Comparison of ENCODE assay signal across 11 mouse cellular contexts in the genomic region with DNA sequence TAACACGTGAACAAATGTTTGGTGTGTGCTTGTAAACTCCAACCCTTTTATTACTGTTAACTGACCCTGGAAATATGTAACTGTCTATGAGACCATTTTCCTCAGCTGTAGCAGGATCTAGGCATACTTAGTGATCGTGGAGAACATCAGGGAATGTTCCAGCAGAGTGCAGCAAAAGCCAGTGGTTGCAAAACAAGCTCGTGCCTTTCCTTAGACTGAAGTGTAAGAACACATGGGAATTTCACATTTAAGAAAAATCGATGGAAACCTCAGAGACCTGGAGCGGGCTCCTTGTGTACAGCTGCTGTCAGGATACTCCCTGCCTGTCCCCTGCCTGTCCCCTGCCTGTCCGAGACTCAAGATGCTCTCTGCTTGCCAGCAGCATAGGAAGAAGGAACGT.
DNase-seq lines count a peak whose midpoint lies in the region; ATAC-seq and TF ChIP-seq lines count a peak whose summit lies in the region.
"Had no signal": no experiment of that assay in that cellular context is flagged by ENCODE, and none has a peak within 500 bp of the region (broad histone marks: within the 10 kb centered on the region; RNA-seq: fewer than 3 reads in every experiment).

No protein-coding gene starts in this region.

- peak; percentile 51 for DNase-seq in forebrain, embryonic 14.5 days (ENCODE audit: low spot score)
- no peak for DNase-seq in forebrain, embryonic 11.5 days (ENCODE audit: low spot score)
- peak; percentile 77 for DNase-seq in kidney, postnatal 0 days (ENCODE audit: low spot score)
- DNase-seq in right cerebral cortex, postnatal 14 days: peak; percentile 18
- no peak for DNase-seq in right cerebral cortex, adult 18-20 months
- DNase-seq in urinary bladder, postnatal 4 days (ENCODE audit: low spot score in 2 of 2): no peak
- no peak for DNase-seq in left cerebral cortex, adult 11 months (ENCODE audit: low spot score)
- DNase-seq: heart, postnatal 36 days had no signal

- H3K4me2 ChIP-seq in forebrain, embryonic 14.5 days (ENCODE audit: low read length): no peak overlapping the region
- H3K4me2 ChIP-seq in forebrain, embryonic 11.5 days (ENCODE audit: low read depth, low read length, severe bottlenecking): no peak overlapping the region
- H3K4me2 ChIP-seq in kidney, postnatal 0 days (ENCODE audit: low read length): no peak overlapping the region
- no peak overlapping the region for H3K4me2 ChIP-seq in kidney, embryonic 15.5 days
- H3K4me2 ChIP-seq: stomach, embryonic 15.5 days had no signal

- H3K27me3 ChIP-seq in forebrain, embryonic 14.5 days (replicated peaks; ENCODE audit: control insufficient read depth, insufficient read depth, low read length): no peaks in the 10 kb centered on the region
- H3K27me3 ChIP-seq in forebrain, embryonic 11.5 days (ENCODE audit: control insufficient read depth, insufficient read depth, low read length): no peaks in the 10 kb centered on the region
- no peaks in the 10 kb centered on the region for H3K27me3 ChIP-seq in kidney, postnatal 0 days (ENCODE audit: insufficient read depth, low read length)
- no peaks in the 10 kb centered on the region for H3K27me3 ChIP-seq in kidney, embryonic 15.5 days
- H3K27me3 ChIP-seq: stomach, embryonic 15.5 days had no signal

- 68% methylated on average over 7 of the region's 7 CpGs for WGBS in forebrain, embryonic 14.5 days
- WGBS in forebrain, embryonic 11.5 days: 71% methylated on average over 7 of the region's 7 CpGs
- WGBS in kidney, postnatal 0 days: 60% methylated on average over 7 of the region's 7 CpGs
- WGBS in kidney, embryonic 15.5 days: 61% methylated on average over 7 of the region's 7 CpGs

- H3K9ac ChIP-seq in forebrain, embryonic 14.5 days (ENCODE audit: low read length): no peak overlapping the region
- H3K9ac ChIP-seq in forebrain, embryonic 11.5 days (ENCODE audit: low read length): no peak overlapping the region
- no peak overlapping the region for H3K9ac ChIP-seq in kidney, postnatal 0 days (ENCODE audit: low read depth, low read length)
- H3K9ac ChIP-seq in kidney, embryonic 15.5 days: no peak overlapping the region
- H3K9ac ChIP-seq: stomach, embryonic 15.5 days had no signal

- no peak overlapping the region for H3K27ac ChIP-seq in forebrain, embryonic 14.5 days (ENCODE audit: low read depth, low read length)
- H3K27ac ChIP-seq in forebrain, embryonic 11.5 days (ENCODE audit: low read depth, low read length): no peak overlapping the region
- no peak overlapping the region for H3K27ac ChIP-seq in kidney, postnatal 0 days
- no peak overlapping the region for H3K27ac ChIP-seq in kidney, embryonic 15.5 days
- H3K27ac ChIP-seq: left cerebral cortex, adult 2 months; stomach, embryonic 15.5 days had no signal

- no peak for ATAC-seq in forebrain, embryonic 14.5 days
- no peak for ATAC-seq in forebrain, embryonic 11.5 days (replicated peaks; ENCODE audit: low FRiP score)
- no peak for ATAC-seq in kidney, postnatal 0 days (replicated peaks; ENCODE audit: low FRiP score, low read depth)
- no peak for ATAC-seq in kidney, embryonic 15.5 days (replicated peaks; ENCODE audit: low FRiP score)

- H3K36me3 ChIP-seq in forebrain, embryonic 14.5 days (ENCODE audit: control insufficient read depth, insufficient read depth, low read length): no peaks in the 10 kb centered on the region
- H3K36me3 ChIP-seq in forebrain, embryonic 11.5 days (ENCODE audit: control insufficient read depth, insufficient read depth, low read length): no peaks in the 10 kb centered on the region
- H3K36me3 ChIP-seq in kidney, postnatal 0 days (ENCODE audit: insufficient read depth, low read length): no peaks in the 10 kb centered on the region
- H3K36me3 ChIP-seq in kidney, embryonic 15.5 days: no peaks in the 10 kb centered on the region
- H3K36me3 ChIP-seq: stomach, embryonic 15.5 days had no signal

- H3K9me3 ChIP-seq in forebrain, embryonic 14.5 days (replicated peaks; ENCODE audit: control insufficient read depth, low read length): no peaks in the 10 kb centered on the region
- H3K9me3 ChIP-seq in forebrain, embryonic 11.5 days (ENCODE audit: control insufficient read depth, low read length): no peaks in the 10 kb centered on the region
- no peaks in the 10 kb centered on the region for H3K9me3 ChIP-seq in kidney, postnatal 0 days (replicated peaks; ENCODE audit: low read length)
- H3K9me3 ChIP-seq in kidney, embryonic 15.5 days (replicated peaks): no peaks in the 10 kb centered on the region
- H3K9me3 ChIP-seq: stomach, embryonic 15.5 days had no signal

- H3K4me3 ChIP-seq in forebrain, embryonic 14.5 days (ENCODE audit: low read depth, low read length): no peak overlapping the region
- no peak overlapping the region for H3K4me3 ChIP-seq in forebrain, embryonic 11.5 days (ENCODE audit: low read depth, low read length)
- no peak overlapping the region for H3K4me3 ChIP-seq in kidney, postnatal 0 days (replicated peaks; ENCODE audit: low read depth, low read length)
- H3K4me3 ChIP-seq in kidney, embryonic 15.5 days (replicated peaks): no peak overlapping the region
- H3K4me3 ChIP-seq: left cerebral cortex, adult 2 months; stomach, embryonic 15.5 days had no signal

- H3K4me1 ChIP-seq in forebrain, embryonic 14.5 days (ENCODE audit: control insufficient read depth, insufficient read depth, low read length): peaks cover 9% of the 10 kb centered on the region; the same call in 1 of the 2 replicates
- H3K4me1 ChIP-seq in forebrain, embryonic 11.5 days (replicated peaks; ENCODE audit: control insufficient read depth, insufficient read depth, low read length): peaks cover 9% of the 10 kb centered on the region
- no peaks in the 10 kb centered on the region for H3K4me1 ChIP-seq in kidney, postnatal 0 days (replicated peaks; ENCODE audit: insufficient read depth, low read length)
- H3K4me1 ChIP-seq in kidney, embryonic 15.5 days: 0 out of 2 replicates have a peak, but pooled peaks cover 7% of the 10 kb centered on the region

- TF ChIP-seq CTCF in kidney, postnatal 0 days (IDR thresholded peaks at IDR 0.05; ENCODE audit: low read depth): peak; percentile 67

Comparison
In these comparisons a context has a peak if more than half of its experiments do, and no peak if none do; other contexts are left out.
1. DNase-seq: peak in forebrain, embryonic 14.5 days (single experiment), kidney, postnatal 0 days (single experiment) and right cerebral cortex, postnatal 14 days (single experiment); none in forebrain, embryonic 11.5 days (single experiment), right cerebral cortex, adult 18-20 months (single experiment), urinary bladder, postnatal 4 days (0 of 2) and left cerebral cortex, adult 11 months (single experiment).